Mouse (Mus musculus): ENCODE results near the gene Rabgef1.

DNA sequence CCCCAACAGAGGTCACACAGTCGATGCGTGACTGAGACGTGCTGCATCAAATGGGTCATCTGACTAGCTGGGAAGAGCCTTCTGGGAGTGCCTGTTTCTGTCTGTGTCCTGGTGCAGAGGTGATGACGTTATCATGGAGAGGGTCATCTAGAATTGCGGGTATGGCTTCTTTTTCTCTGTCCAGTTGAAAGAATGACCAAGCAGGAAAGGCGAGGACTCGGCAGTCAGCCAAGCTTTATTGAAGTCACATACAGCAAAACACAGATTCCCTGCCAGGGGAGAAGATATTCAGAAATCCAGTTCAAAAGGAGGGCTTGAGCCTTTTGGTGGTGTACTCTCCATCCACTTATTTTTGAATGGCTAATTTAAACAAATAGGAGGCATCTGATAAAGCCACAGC is 28.5 kb upstream of the Rabgef1 start:
- TF ChIP-seq POLR2A (IDR thresholded peaks at IDR 0.05; ENCODE audit: borderline replicate concordance, insufficient read depth, low read length) (no peak), CTCF (IDR thresholded peaks at IDR 0.05; ENCODE audit: borderline replicate concordance, insufficient read depth, low read depth, low read length) (no peak)

All from cerebellum, adult 2 months (tissue).